11 mouse cellular contexts compared by ENCODE assay signal in genomic region chr14:101327421-101327820, GRCm38 (mm10).
DNase-seq lines count a peak whose midpoint lies in the region; ATAC-seq lines count a peak whose summit lies in the region.
"Had no signal": no experiment of that assay in that cellular context is flagged by ENCODE, and none has a peak within 500 bp of the region (broad histone marks: within the 10 kb centered on the region; RNA-seq: fewer than 3 reads in every experiment).

No protein-coding gene starts in this region.

- H3K4me1 ChIP-seq in midbrain, embryonic 11.5 days (ENCODE audit: control insufficient read depth, insufficient read depth, low read length): no peaks in the 10 kb centered on the region
- H3K4me1 ChIP-seq in midbrain, embryonic 10.5 days: peaks cover 21% of the 10 kb centered on the region
- H3K4me1 ChIP-seq in hindbrain, embryonic 14.5 days (replicated peaks; ENCODE audit: control insufficient read depth, insufficient read depth, low read length): peaks cover 19% of the 10 kb centered on the region
- H3K4me1 ChIP-seq in neural tube, embryonic 15.5 days: peaks cover 11% of the 10 kb centered on the region
- H3K4me1 ChIP-seq: megakaryocyte, embryonic 14.5 days had no signal

- no peaks in the 10 kb centered on the region for H3K36me3 ChIP-seq in midbrain, embryonic 11.5 days (ENCODE audit: control insufficient read depth, insufficient read depth, low read length)
- H3K36me3 ChIP-seq in midbrain, embryonic 10.5 days: no peaks in the 10 kb centered on the region
- H3K36me3 ChIP-seq in hindbrain, embryonic 14.5 days (replicated peaks; ENCODE audit: control insufficient read depth, insufficient read depth): no peaks in the 10 kb centered on the region
- H3K36me3 ChIP-seq in neural tube, embryonic 15.5 days: no peaks in the 10 kb centered on the region

- ATAC-seq in midbrain, embryonic 11.5 days (ENCODE audit: low FRiP score): peak; percentile 57; the same call in 1 of the 2 replicates
- peak; percentile 82 for ATAC-seq in hindbrain, embryonic 14.5 days (ENCODE audit: low FRiP score)
- peak; percentile 41; the same call in 1 of the 2 replicates for ATAC-seq in neural tube, embryonic 15.5 days (ENCODE audit: low FRiP score)
- no peak for ATAC-seq in megakaryocyte, adult 5-6 weeks (ENCODE audit: poor library complexity, severe bottlenecking)

- H3K9ac ChIP-seq in midbrain, embryonic 11.5 days (ENCODE audit: low read length): no peak overlapping the region
- H3K9ac ChIP-seq in hindbrain, embryonic 14.5 days: no peak overlapping the region
- no peak overlapping the region for H3K9ac ChIP-seq in neural tube, embryonic 15.5 days (replicated peaks)

- H3K27me3 ChIP-seq in midbrain, embryonic 11.5 days (ENCODE audit: control insufficient read depth, insufficient read depth, low read length): no peaks in the 10 kb centered on the region
- H3K27me3 ChIP-seq in midbrain, embryonic 10.5 days (ENCODE audit: low read depth, poor library complexity, severe bottlenecking): no peaks in the 10 kb centered on the region
- H3K27me3 ChIP-seq in hindbrain, embryonic 14.5 days (ENCODE audit: control insufficient read depth, insufficient read depth, low read length): no peaks in the 10 kb centered on the region
- H3K27me3 ChIP-seq in neural tube, embryonic 15.5 days (replicated peaks): no peaks in the 10 kb centered on the region
- H3K27me3 ChIP-seq: CH12.LX; megakaryocyte, embryonic 14.5 days had no signal

- H3K4me2 ChIP-seq in midbrain, embryonic 11.5 days: no peak overlapping the region
- H3K4me2 ChIP-seq in hindbrain, embryonic 14.5 days (replicated peaks): no peak overlapping the region
- no peak overlapping the region for H3K4me2 ChIP-seq in neural tube, embryonic 15.5 days

- DNase-seq in midbrain, embryonic 11.5 days (ENCODE audit: low spot score, missing footprints): peak; percentile 62
- DNase-seq in midbrain, embryonic 10.5 days (ENCODE audit: low spot score): no peak
- DNase-seq in cerebellum, adult 9-10 months: peak; percentile 15
- peak; percentile 55 for DNase-seq in hindbrain, embryonic 14.5 days (ENCODE audit: low spot score)
- DNase-seq in kidney, adult 11 months: no peak
- DNase-seq in lung, postnatal 14 days: no peak
- DNase-seq: heart, postnatal 10 days had no signal

- no peak overlapping the region for H3K27ac ChIP-seq in midbrain, embryonic 11.5 days (ENCODE audit: low read depth, low read length)
- H3K27ac ChIP-seq in midbrain, embryonic 10.5 days (replicated peaks): no peak overlapping the region
- H3K27ac ChIP-seq in hindbrain, embryonic 14.5 days: 0 out of 2 replicates have a peak overlapping the region, but pooled peaks have one; percentile 10
- no peak overlapping the region for H3K27ac ChIP-seq in neural tube, embryonic 15.5 days (replicated peaks)

- no peak overlapping the region for H3K4me3 ChIP-seq in midbrain, embryonic 11.5 days (ENCODE audit: low read depth, low read length)
- H3K4me3 ChIP-seq in midbrain, embryonic 10.5 days: no peak overlapping the region
- no peak overlapping the region for H3K4me3 ChIP-seq in hindbrain, embryonic 14.5 days (replicated peaks; ENCODE audit: low read length)
- no peak overlapping the region for H3K4me3 ChIP-seq in neural tube, embryonic 15.5 days (replicated peaks)
- H3K4me3 ChIP-seq: megakaryocyte, embryonic 14.5 days had no signal

- H3K9me3 ChIP-seq in midbrain, embryonic 11.5 days (ENCODE audit: control insufficient read depth, low read length): no peaks in the 10 kb centered on the region
- no peaks in the 10 kb centered on the region for H3K9me3 ChIP-seq in midbrain, embryonic 10.5 days (replicated peaks)
- H3K9me3 ChIP-seq in hindbrain, embryonic 14.5 days (ENCODE audit: control insufficient read depth, low read length): no peaks in the 10 kb centered on the region
- no peaks in the 10 kb centered on the region for H3K9me3 ChIP-seq in neural tube, embryonic 15.5 days (replicated peaks)

- 66% methylated on average over 6 of the region's 6 CpGs for WGBS in midbrain, embryonic 11.5 days
- 78% methylated on average over 6 of the region's 6 CpGs for WGBS in midbrain, embryonic 10.5 days
- WGBS in hindbrain, embryonic 14.5 days: 30% methylated on average over 6 of the region's 6 CpGs
- 28% methylated on average over 6 of the region's 6 CpGs for WGBS in neural tube, embryonic 15.5 days

Comparison
In these comparisons a context has a peak if more than half of its experiments do, and no peak if none do; other contexts are left out.
1. DNase-seq: peak in midbrain, embryonic 11.5 days (single experiment), cerebellum, adult 9-10 months (single experiment) and hindbrain, embryonic 14.5 days (single experiment); none in midbrain, embryonic 10.5 days (single experiment), kidney, adult 11 months (single experiment) and lung, postnatal 14 days (single experiment).